27 mouse cellular contexts compared by ENCODE assay signal in genomic region chr15:12725256-12725655, GRCm38 (mm10). TPM values are rescaled to one million over a fixed set of nuclear protein-coding genes. Genes with fewer than 3 reads are reported as not detected.
DNase-seq lines count a peak whose midpoint lies in the region; ATAC-seq and TF ChIP-seq lines count a peak whose summit lies in the region.
"Had no signal": no experiment of that assay in that cellular context is flagged by ENCODE, and none has a peak within 500 bp of the region (broad histone marks: within the 10 kb centered on the region; RNA-seq: fewer than 3 reads in every experiment).

No protein-coding gene starts in this region.

- H3K4me3 ChIP-seq in heart, embryonic 13.5 days: no peak overlapping the region
- H3K4me3 ChIP-seq in heart, embryonic 10.5 days: no peak overlapping the region
- H3K4me3 ChIP-seq in heart, postnatal 0 days (ENCODE audit: low read depth, low read length): no peak overlapping the region
- H3K4me3 ChIP-seq in heart, embryonic 11.5 days (ENCODE audit: low read depth, low read length): no peak overlapping the region
- H3K4me3 ChIP-seq: embryonic facial prominence, embryonic 10.5 days; embryonic facial prominence, embryonic 13.5 days; erythroblast, embryonic 14.5 days; forebrain, embryonic 12.5 days had no signal

- peak; percentile 76 for ATAC-seq in frontal cortex, adult (ENCODE audit: low TSS enrichment)
- ATAC-seq in heart, embryonic 13.5 days (ENCODE audit: extremely low read depth, insufficient number of reproducible peaks, low FRiP score, low TSS enrichment): no peak
- ATAC-seq in heart, postnatal 0 days (ENCODE audit: insufficient read depth, low read depth): peak; percentile 58
- ATAC-seq in heart, embryonic 11.5 days (replicated peaks; ENCODE audit: insufficient number of reproducible peaks, low FRiP score, low TSS enrichment): no peak
- ATAC-seq: CD4-positive, CD25-positive, alpha-beta regulatory T cell, adult 4 months; hindbrain, postnatal 0 days; inflammation-experienced regulatory T-cells, adult 6 months; intestine, embryonic 16.5 days had no signal

- DNase-seq in frontal cortex, postnatal 25 days (ENCODE audit: low spot score in 2 of 2): no peak
- no peak for DNase-seq in heart, embryonic 10.5 days (ENCODE audit: low spot score)
- DNase-seq in heart, postnatal 0 days (ENCODE audit: low spot score): peak; percentile 58
- peak; percentile 46 for DNase-seq in brain, adult 2 months (ENCODE audit: low read depth, low spot score)
- no peak for DNase-seq in ovary, postnatal 10 days (ENCODE audit: low spot score)
- DNase-seq: adrenal gland, adult 2 months; adrenal gland, postnatal 14 days; cerebellum, adult 11-12 months; cerebellum, adult 8-10 months; cerebellum, postnatal 10 days; cerebellum, postnatal 36 days; embryo, embryonic 11 days; gastrocnemius, postnatal 25 days; kidney, adult 18-20 months; kidney, adult 9 months had no signal

- no peak overlapping the region for H3K4me2 ChIP-seq in heart, embryonic 13.5 days
- no peak overlapping the region for H3K4me2 ChIP-seq in heart, postnatal 0 days (ENCODE audit: low read depth, low read length)
- H3K4me2 ChIP-seq in heart, embryonic 11.5 days: no peak overlapping the region
- H3K4me2 ChIP-seq: embryonic facial prominence, embryonic 13.5 days; forebrain, embryonic 12.5 days; hindbrain, embryonic 14.5 days had no signal

- peaks cover 35% of the 10 kb centered on the region for H3K4me1 ChIP-seq in heart, embryonic 13.5 days
- peaks cover 19% of the 10 kb centered on the region; the same call in 1 of the 2 replicates for H3K4me1 ChIP-seq in heart, embryonic 10.5 days
- H3K4me1 ChIP-seq in heart, postnatal 0 days (ENCODE audit: control insufficient read depth, insufficient read depth): peaks cover 18% of the 10 kb centered on the region; the same call in 1 of the 2 replicates
- 0 out of 2 replicates have a peak, but pooled peaks cover 2% of the 10 kb centered on the region for H3K4me1 ChIP-seq in heart, embryonic 11.5 days (ENCODE audit: control insufficient read depth, insufficient read depth, low read length)
- H3K4me1 ChIP-seq: forebrain, embryonic 12.5 days had no signal

- no peaks in the 10 kb centered on the region for H3K9me3 ChIP-seq in heart, embryonic 13.5 days
- H3K9me3 ChIP-seq in heart, embryonic 10.5 days: no peaks in the 10 kb centered on the region
- no peaks in the 10 kb centered on the region for H3K9me3 ChIP-seq in heart, postnatal 0 days (replicated peaks; ENCODE audit: control insufficient read depth, low read length)
- no peaks in the 10 kb centered on the region for H3K9me3 ChIP-seq in heart, embryonic 11.5 days (replicated peaks; ENCODE audit: control insufficient read depth, low read length)
- H3K9me3 ChIP-seq: embryonic facial prominence, embryonic 10.5 days; embryonic facial prominence, embryonic 13.5 days; forebrain, embryonic 12.5 days had no signal

- no peaks in the 10 kb centered on the region for H3K27me3 ChIP-seq in heart, embryonic 13.5 days (replicated peaks)
- H3K27me3 ChIP-seq in heart, embryonic 10.5 days (ENCODE audit: insufficient read depth, poor library complexity, severe bottlenecking): no peaks in the 10 kb centered on the region
- H3K27me3 ChIP-seq in heart, postnatal 0 days (ENCODE audit: control insufficient read depth, insufficient read depth, low read length): no peaks in the 10 kb centered on the region
- no peaks in the 10 kb centered on the region for H3K27me3 ChIP-seq in heart, embryonic 11.5 days (ENCODE audit: control insufficient read depth, insufficient read depth, low read length)
- H3K27me3 ChIP-seq: embryonic facial prominence, embryonic 13.5 days; forebrain, embryonic 12.5 days had no signal

- no peak for TF ChIP-seq CTCF in heart, postnatal 0 days (IDR thresholded peaks at IDR 0.05; ENCODE audit: low read depth)

- no peak for TF ChIP-seq EP300 in heart, postnatal 0 days (IDR thresholded peaks at IDR 0.05; ENCODE audit: low read depth)

- no peak overlapping the region for H3K9ac ChIP-seq in heart, embryonic 13.5 days
- H3K9ac ChIP-seq in heart, postnatal 0 days (replicated peaks; ENCODE audit: low read depth, low read length): no peak overlapping the region
- H3K9ac ChIP-seq in heart, embryonic 11.5 days (ENCODE audit: low read depth, low read length): no peak overlapping the region
- H3K9ac ChIP-seq: embryonic facial prominence, embryonic 13.5 days; forebrain, embryonic 12.5 days; hindbrain, embryonic 14.5 days had no signal

- H3K27ac ChIP-seq in heart, embryonic 13.5 days (replicated peaks): 0 out of 2 replicates have a peak overlapping the region, but pooled peaks have one; percentile 41
- H3K27ac ChIP-seq in heart, embryonic 10.5 days: no peak overlapping the region
- H3K27ac ChIP-seq in heart, postnatal 0 days (ENCODE audit: low read depth): peak overlapping the region; percentile 22; the same call in 1 of the 2 replicates
- no peak overlapping the region for H3K27ac ChIP-seq in heart, embryonic 11.5 days (ENCODE audit: low read depth, low read length)
- H3K27ac ChIP-seq: embryonic facial prominence, embryonic 10.5 days; embryonic facial prominence, embryonic 13.5 days; forebrain, embryonic 12.5 days; hindbrain, embryonic 14.5 days; hindbrain, postnatal 0 days had no signal

- 30% methylated on average over 5 of the region's 5 CpGs for WGBS in heart, embryonic 13.5 days
- WGBS in heart, embryonic 10.5 days: 41% methylated on average over 5 of the region's 5 CpGs
- 26% methylated on average over 5 of the region's 5 CpGs for WGBS in heart, postnatal 0 days
- WGBS in heart, embryonic 11.5 days (ENCODE audit: insufficient replicate concordance): 40% methylated on average over 5 of the region's 5 CpGs

- H3K36me3 ChIP-seq in heart, embryonic 13.5 days: peaks cover 7% of the 10 kb centered on the region
- H3K36me3 ChIP-seq in heart, embryonic 10.5 days: no peaks in the 10 kb centered on the region
- H3K36me3 ChIP-seq in heart, postnatal 0 days (replicated peaks; ENCODE audit: control insufficient read depth, insufficient read depth, low read length): peaks cover 7% of the 10 kb centered on the region; the same call in 1 of the 2 replicates
- no peaks in the 10 kb centered on the region for H3K36me3 ChIP-seq in heart, embryonic 11.5 days (ENCODE audit: control insufficient read depth, insufficient read depth, low read length)
- H3K36me3 ChIP-seq: embryonic facial prominence, embryonic 10.5 days; embryonic facial prominence, embryonic 13.5 days; forebrain, embryonic 12.5 days had no signal

RNA-seq across cellular contexts. Expression of gene Pdzd2, which starts 14.5 kb away (rescaled TPM):
- 11.9 and 14.5 TPM in 2 replicates for polyA plus RNA-seq in heart, embryonic 13.5 days (2015; fragmentation: Nextera tagmentation; extraction: Ambion mirVana)
- polyA plus RNA-seq in heart, embryonic 10.5 days (2016; fragmentation: Nextera tagmentation; extraction: Ambion mirVana): 7.3 and 10.7 TPM in 2 replicates
- 82.8 and 86.0 TPM in 2 replicates for total RNA-seq in heart, postnatal 0 days (2014; rRNA removed; ENCODE audit: low replicate concordance)
- 26.3 and 36.1 TPM in 2 replicates for polyA plus RNA-seq in heart, postnatal 0 days (2015; fragmentation: Nextera tagmentation; extraction: Ambion mirVana)
- polyA plus RNA-seq in heart, embryonic 11.5 days (2014; fragmentation: Nextera tagmentation; extraction: Ambion mirVana): 9.7 and 12.5 TPM in 2 replicates

Comparison
In these comparisons a context has a peak if more than half of its experiments do, and no peak if none do; other contexts are left out.
1. ATAC-seq: peak in frontal cortex, adult (single experiment) and heart, postnatal 0 days (single experiment); none in heart, embryonic 13.5 days (single experiment) and heart, embryonic 11.5 days (single experiment).
2. DNase-seq: peak in heart, postnatal 0 days (single experiment) and brain, adult 2 months (single experiment); none in frontal cortex, postnatal 25 days (0 of 2), heart, embryonic 10.5 days (single experiment) and ovary, postnatal 10 days (single experiment).
3. H3K27ac ChIP-seq: peak in heart, embryonic 13.5 days (single experiment) and heart, postnatal 0 days (single experiment); none in heart, embryonic 10.5 days (single experiment) and heart, embryonic 11.5 days (single experiment).